Mouse (Mus musculus) urinary bladder, postnatal 36 days (tissue): ENCODE data around the gene Myl6.
"Not testable (repeated sequence)": the region's sequence is repeated elsewhere in the genome, so short reads cannot be mapped to it uniquely, and the experiment has no call there.

ENCODE experiments used
- DNase-seq, 2 experiments: peaks; one replicate each; pipeline ENCODE4 v3.0.0; 2022; ENCODE audit warnings: low spot score in 2 of 2, mixed read lengths in 1 of 2

Myl6 gene

GRCm38 (mm10) chr10:128509831-128510230 lies 15.9 kb upstream of the Myl6 start:
- no peak for DNase-seq

GRCm38 (mm10) chr10:128509203-128509602 lies 15.3 kb upstream of the Myl6 start:
- no peak for DNase-seq

GRCm38 (mm10) chr10:128508260-128508659 lies 14.3 kb upstream of the Myl6 start:
- DNase-seq = no peak

- DNase-seq = no peak
Measured at GRCm38 (mm10) chr10:128505974-128506373, 12.0 kb upstream of the Myl6 start.

- DNase-seq = not testable (repeated sequence)
Measured at GRCm38 (mm10) chr10:128505371-128505667, 11.4 kb upstream of the Myl6 start.

- DNase-seq = no peak
Measured at GRCm38 (mm10) chr10:128504641-128505370, 10.9 kb upstream of the Myl6 start.

GRCm38 (mm10) chr10:128504012-128504411 lies 10.1 kb upstream of the Myl6 start:
- no peak for DNase-seq

- no peak for DNase-seq
Measured at GRCm38 (mm10) chr10:128503532-128503931, 9.6 kb upstream of the Myl6 start.

- DNase-seq = peak in 1 of 2 experiments; percentile 61
Measured at GRCm38 (mm10) chr10:128502341-128502740, 8.4 kb upstream of the Myl6 start.

GRCm38 (mm10) chr10:128499116-128499671 lies 5.2 kb upstream of the Myl6 start:
- peak in 1 of 2 experiments; percentile 68 for DNase-seq

GRCm38 (mm10) chr10:128498590-128498989 lies 4.6 kb upstream of the Myl6 start, which contains the start of gene Myl6b:
Gene Myl6b (minus strand): TSS chr10:128498685.
- peak; percentile 89 to 96 for DNase-seq

GRCm38 (mm10) chr10:128497134-128497737 lies 3.3 kb upstream of the Myl6 start:
- no peak for DNase-seq

GRCm38 (mm10) chr10:128496509-128497077 lies 2.6 kb upstream of the Myl6 start:
- no peak for DNase-seq

GRCm38 (mm10) chr10:128495903-128496302 lies 2.0 kb upstream of the Myl6 start:
- DNase-seq = no peak

- DNase-seq = no peak
Measured at GRCm38 (mm10) chr10:128495270-128495669, 1.3 kb upstream of the Myl6 start.

- no peak for DNase-seq
Measured at GRCm38 (mm10) chr10:128494667-128495245, 811 bp upstream of the Myl6 start.

- DNase-seq = no peak
Measured at GRCm38 (mm10) chr10:128493319-128493694, 638 bp downstream of the Myl6 start.

- DNase-seq = peak; percentile 57 to 71
Measured at GRCm38 (mm10) chr10:128492633-128493311, 1.2 kb downstream of the Myl6 start.

- DNase-seq = not testable (repeated sequence)
Measured at GRCm38 (mm10) chr10:128492051-128492450, 1.9 kb downstream of the Myl6 start.

GRCm38 (mm10) chr10:128491495-128491894 lies 2.5 kb downstream of the Myl6 start:
- DNase-seq = no peak

GRCm38 (mm10) chr10:128490912-128491311 lies 3.0 kb downstream of the Myl6 start:
- no peak for DNase-seq

- no peak for DNase-seq
Measured at GRCm38 (mm10) chr10:128490232-128490631, 3.7 kb downstream of the Myl6 start.
